Mouse (Mus musculus) right cerebral cortex, adult 18-20 months (tissue): Measurements from ENCODE around the gene Errfi1.
"Not testable (repeated sequence)": the region's sequence is repeated elsewhere in the genome, so short reads cannot be mapped to it uniquely, and the experiment has no call there.

Source experiments
- DNase-seq: peaks from one replicate; pipeline ENCODE4 v3.0.0; 2022; ENCODE audit warnings: mixed read lengths

Errfi1 gene

GRCm38 (mm10) chr4:150882632-150883031 is 28.9 kb downstream of the Errfi1 start:
- DNase-seq = no peak

GRCm38 (mm10) chr4:150887903-150888302 is 34.2 kb downstream of the Errfi1 start:
- DNase-seq = no peak

GRCm38 (mm10) chr4:150888492-150888891 is 34.8 kb downstream of the Errfi1 start:
- DNase-seq = no peak

GRCm38 (mm10) chr4:150889273-150889954 is 35.7 kb downstream of the Errfi1 start:
- no peak for DNase-seq

GRCm38 (mm10) chr4:150889955-150890315 is 36.2 kb downstream of the Errfi1 start:
- DNase-seq = no peak

GRCm38 (mm10) chr4:150891308-150891707 is 37.6 kb downstream of the Errfi1 start:
- no peak for DNase-seq

GRCm38 (mm10) chr4:150894718-150895501 is 41.2 kb downstream of the Errfi1 start:
- no peak for DNase-seq

GRCm38 (mm10) chr4:150896896-150897624 is 43.3 kb downstream of the Errfi1 start:
- no peak for DNase-seq

GRCm38 (mm10) chr4:150898716-150899365 is 45.1 kb downstream of the Errfi1 start:
- peak; percentile 46 for DNase-seq

- no peak for DNase-seq
Observed at GRCm38 (mm10) chr4:150900486-150900885, 46.8 kb downstream of the Errfi1 start.

GRCm38 (mm10) chr4:150901651-150902050 is 47.9 kb downstream of the Errfi1 start:
- DNase-seq = peak; percentile 81

- no peak for DNase-seq
Observed at GRCm38 (mm10) chr4:150902062-150902461, 48.3 kb downstream of the Errfi1 start.

GRCm38 (mm10) chr4:150903091-150903742 is 49.5 kb downstream of the Errfi1 start:
- no peak for DNase-seq

GRCm38 (mm10) chr4:150907099-150907498 is 53.4 kb downstream of the Errfi1 start:
- no peak for DNase-seq

- DNase-seq = not testable (repeated sequence)
Observed at GRCm38 (mm10) chr4:150908512-150908911, 54.8 kb downstream of the Errfi1 start.

- peak; percentile 98 for DNase-seq
Observed at GRCm38 (mm10) chr4:150909451-150910156, 55.9 kb downstream of the Errfi1 start.

GRCm38 (mm10) chr4:150910164-150910951 is 56.6 kb downstream of the Errfi1 start:
- DNase-seq = no peak

GRCm38 (mm10) chr4:150913743-150914142 is 60.0 kb downstream of the Errfi1 start:
- no peak for DNase-seq

GRCm38 (mm10) chr4:150914290-150914733 is 60.6 kb downstream of the Errfi1 start, which contains the start of the genes Park7 and Tnfrsf9:
Gene Park7 (minus strand): TSS chr4:150914437.
Gene Tnfrsf9 (plus strand): TSS chr4:150914562.
- DNase-seq = peak; percentile 97

GRCm38 (mm10) chr4:150915181-150915906 is 61.6 kb downstream of the Errfi1 start:
- peak; percentile 65 for DNase-seq
